Mouse (Mus musculus): Measurements from ENCODE around the gene Krt9.
A peak's percentile ranks its signal among the peaks of the same experiment; 100 is the strongest.

Gene Krt9

GRCm38 (mm10) chr11:100148615-100149330, 44.3 kb downstream of the Krt9 start, which contains the start of gene Krt19:
Krt19 (minus strand) TSS chr11:100148665.
- DNase-seq: no peak

- no peak for DNase-seq
Observed at GRCm38 (mm10) chr11:100147566-100148353, 45.3 kb downstream of the Krt9 start.

GRCm38 (mm10) chr11:100145858-100146560, 47.0 kb downstream of the Krt9 start:
- DNase-seq: peak; percentile 81 to 91

GRCm38 (mm10) chr11:100145104-100145503, 47.9 kb downstream of the Krt9 start:
- peak; percentile 69 to 79 for DNase-seq

GRCm38 (mm10) chr11:100140966-100141365, 52.1 kb downstream of the Krt9 start:
- DNase-seq: peak in 1 of 2 experiments; percentile 38

- no peak for DNase-seq
Observed at GRCm38 (mm10) chr11:100139391-100139790, 53.7 kb downstream of the Krt9 start.

GRCm38 (mm10) chr11:100138809-100139208, 54.2 kb downstream of the Krt9 start:
- no peak for DNase-seq

GRCm38 (mm10) chr11:100137693-100138092, 55.4 kb downstream of the Krt9 start:
- DNase-seq: no peak

Measured in lung, postnatal 4 days (tissue).